Mouse (Mus musculus): ENCODE measurements around the gene Pdss2. TPM values are rescaled to one million over a fixed set of nuclear protein-coding genes. Genes with fewer than 3 reads are reported as not detected.
"Not testable (repeated sequence)": the region's sequence is repeated elsewhere in the genome, so short reads cannot be mapped to it uniquely, and the experiment has no call there.

Pdss2 gene
- total RNA-seq, 2 experiments from 2014 or later, result 16.9 to 17.2 TPM

GRCm38 (mm10) chr10:43392921-43393320, 171.6 kb downstream of the Pdss2 start:
- intact Hi-C loops (cut with DNase I), result no loop called here
- DNase-seq (ENCODE audit: extremely low spot score in 1 of 2, low spot score in 2 of 2), result no peak
- H3K4me3 ChIP-seq, result no peak overlapping the region
- H3K27ac ChIP-seq, result no peak overlapping the region
- no peak for TF ChIP-seq CTCF (IDR thresholded peaks at IDR 0.05)

GRCm38 (mm10) chr10:43393818-43394217, 172.5 kb downstream of the Pdss2 start:
- intact Hi-C loops (cut with DNase I), result no loop called here
- TF ChIP-seq CTCF (IDR thresholded peaks at IDR 0.05), result no peak
- Histone ChIP-seq H3K27ac (no peak overlapping the region), H3K4me3 (no peak overlapping the region)
- DNase-seq (ENCODE audit: extremely low spot score in 1 of 2, low spot score in 2 of 2), result no peak

- TF ChIP-seq CTCF (IDR thresholded peaks at IDR 0.05), result no peak
- intact Hi-C loops (cut with DNase I), result no loop called here
- Histone ChIP-seq H3K4me3 (no peak overlapping the region), H3K27ac (no peak overlapping the region)
- DNase-seq (ENCODE audit: extremely low spot score in 1 of 2, low spot score in 2 of 2), result no peak
These were observed 174.5 kb downstream of the Pdss2 start for GRCm38 (mm10) chr10:43395824-43396223.

GRCm38 (mm10) chr10:43399596-43400316, 178.5 kb downstream of the Pdss2 start:
- no peak overlapping the region for H3K27ac ChIP-seq
- DNase-seq (ENCODE audit: extremely low spot score in 1 of 2, low spot score in 2 of 2), result no peak
- H3K4me3 ChIP-seq, result no peak overlapping the region
- TF ChIP-seq CTCF (IDR thresholded peaks at IDR 0.05), result no peak
- intact Hi-C loops (cut with DNase I), result no loop called here

- intact Hi-C loops (cut with DNase I), result no loop called here
- no peak for TF ChIP-seq CTCF (IDR thresholded peaks at IDR 0.05)
- no peak overlapping the region for H3K27ac ChIP-seq
These were observed 184.8 kb downstream of the Pdss2 start for GRCm38 (mm10) chr10:43406107-43406506.

GRCm38 (mm10) chr10:43406885-43407284, 185.6 kb downstream of the Pdss2 start:
- intact Hi-C loops (cut with DNase I), result no loop called here
- DNase-seq (ENCODE audit: extremely low spot score in 1 of 2, low spot score in 2 of 2), result no peak
- no peak for TF ChIP-seq CTCF (IDR thresholded peaks at IDR 0.05)
- H3K4me3 ChIP-seq, result no peak overlapping the region
- no peak overlapping the region for H3K27ac ChIP-seq

More at GRCm38 (mm10) chr10:43406107-43406506, 184.8 kb downstream of the Pdss2 start:
- H3K4me3 ChIP-seq, result no peak overlapping the region
- DNase-seq (ENCODE audit: extremely low spot score in 1 of 2, low spot score in 2 of 2), result no peak

GRCm38 (mm10) chr10:43409506-43410230, 188.4 kb downstream of the Pdss2 start:
- H3K27ac ChIP-seq, result no peak overlapping the region
- H3K4me3 ChIP-seq, result no peak overlapping the region
- DNase-seq (ENCODE audit: extremely low spot score in 1 of 2, low spot score in 2 of 2), result no peak
- TF ChIP-seq CTCF (IDR thresholded peaks at IDR 0.05), result no peak
- intact Hi-C loops (cut with DNase I), result no loop called here

- intact Hi-C loops (cut with DNase I); H3K4me3 ChIP-seq; H3K27ac ChIP-seq; DNase-seq (ENCODE audit: extremely low spot score in 1 of 2, low spot score in 2 of 2): not testable (repeated sequence)
These were observed 189.9 kb downstream of the Pdss2 start for GRCm38 (mm10) chr10:43411164-43411563.

- Histone ChIP-seq H3K27ac (no peak overlapping the region), H3K4me3 (no peak overlapping the region)
- no peak for TF ChIP-seq CTCF (IDR thresholded peaks at IDR 0.05)
- intact Hi-C loops (cut with DNase I), result no loop called here
- no peak for DNase-seq (ENCODE audit: extremely low spot score in 1 of 2, low spot score in 2 of 2)
These were observed 196.1 kb downstream of the Pdss2 start for GRCm38 (mm10) chr10:43417346-43417745.

GRCm38 (mm10) chr10:43420660-43421413, 199.6 kb downstream of the Pdss2 start:
- Histone ChIP-seq H3K27ac (no peak overlapping the region), H3K4me3 (no peak overlapping the region)
- DNase-seq (ENCODE audit: extremely low spot score in 1 of 2, low spot score in 2 of 2), result peak; percentile 40 to 45
- intact Hi-C loops (cut with DNase I), result no loop called here
- TF ChIP-seq CTCF (IDR thresholded peaks at IDR 0.05), result peak; percentile 9

- no peak overlapping the region for H3K4me3 ChIP-seq
- no peak overlapping the region for H3K27ac ChIP-seq
- no peak for TF ChIP-seq CTCF (IDR thresholded peaks at IDR 0.05)
- intact Hi-C loops (cut with DNase I), result no loop called here
- no peak for DNase-seq (ENCODE audit: extremely low spot score in 1 of 2, low spot score in 2 of 2)
These were observed 200.9 kb downstream of the Pdss2 start for GRCm38 (mm10) chr10:43422061-43422770.
